Mouse (Mus musculus): ENCODE results near the gene Fam47e. TPM values are rescaled to one million over a fixed set of nuclear protein-coding genes. Genes with fewer than 3 reads are reported as not detected.
A peak's percentile ranks its signal among the peaks of the same experiment; 100 is the strongest.
"Not testable (repeated sequence)": the region's sequence is repeated elsewhere in the genome, so short reads cannot be mapped to it uniquely, and the experiment has no call there.

Fam47e gene
- polyA plus RNA-seq (2014; fragmentation: Nextera tagmentation; extraction: Ambion mirVana) = not detected in 2 replicates

- Histone ChIP-seq H3K4me3 (ENCODE audit: low read length) (no peak within 1 kb of the TSS), H3K4me1 (ENCODE audit: control insufficient read depth, insufficient read depth, low read length) (no peaks in the 10 kb centered on the region), H3K4me2 (replicated peaks; ENCODE audit: low read depth, low read length) (no peak within 1 kb of the TSS), H3K9me3 (ENCODE audit: control insufficient read depth, low read length) (no peaks in the 10 kb centered on the region), H3K36me3 (ENCODE audit: control insufficient read depth, insufficient read depth, low read length) (no peaks in the 10 kb centered on the region), H3K9ac (ENCODE audit: low read depth, low read length) (no peak within 1 kb of the TSS), H3K27me3 (ENCODE audit: control insufficient read depth, insufficient read depth, low read length) (no peaks in the 10 kb centered on the region), H3K27ac (ENCODE audit: low read depth, low read length) (no peak within 1 kb of the TSS)
- no peak for ATAC-seq (ENCODE audit: low FRiP score, low TSS enrichment)
- 79% methylated on average over 16 of the region's 16 CpGs for WGBS
Measured at GRCm38 (mm10) chr5:92554891-92555511, at the start of gene Fam47e. Gene Fam47e (plus strand): TSS chr5:92555069.

- under 1% methylated on average over 47 of the region's 48 CpGs for WGBS
- Histone ChIP-seq H3K9me3 (ENCODE audit: control insufficient read depth, low read length) (no peaks in the 10 kb centered on the region), H3K4me3 (ENCODE audit: low read length) (peak overlapping the region; percentile 77), H3K36me3 (ENCODE audit: control insufficient read depth, insufficient read depth, low read length) (no peaks in the 10 kb centered on the region), H3K27me3 (ENCODE audit: control insufficient read depth, insufficient read depth, low read length) (no peaks in the 10 kb centered on the region), H3K4me2 (replicated peaks; ENCODE audit: low read depth, low read length) (peak overlapping the region; percentile 54), H3K27ac (ENCODE audit: low read depth, low read length) (peak overlapping the region; percentile 91), H3K4me1 (ENCODE audit: control insufficient read depth, insufficient read depth, low read length) (peaks cover 16% of the 10 kb centered on the region), H3K9ac (ENCODE audit: low read depth, low read length) (peak overlapping the region; percentile 79)
- peak; percentile 97 for ATAC-seq (ENCODE audit: low FRiP score, low TSS enrichment)
Measured at GRCm38 (mm10) chr5:92505402-92505865, 49.4 kb upstream of the Fam47e start.

- no peaks in the 10 kb centered on the region for H3K36me3 ChIP-seq (ENCODE audit: control insufficient read depth, insufficient read depth, low read length)
- no peak overlapping the region; the same call in 1 of the 2 replicates for H3K9ac ChIP-seq (ENCODE audit: low read depth, low read length)
- H3K27me3 ChIP-seq (ENCODE audit: control insufficient read depth, insufficient read depth, low read length) = no peaks in the 10 kb centered on the region
- H3K4me2 ChIP-seq (replicated peaks; ENCODE audit: low read depth, low read length) = peak overlapping the region; percentile 54
- no peak overlapping the region; the same call in 1 of the 2 replicates for H3K4me3 ChIP-seq (ENCODE audit: low read length)
- no peak for ATAC-seq (ENCODE audit: low FRiP score, low TSS enrichment)
- H3K27ac ChIP-seq (ENCODE audit: low read depth, low read length) = peak overlapping the region; percentile 91; the same call in 1 of the 2 replicates
- 24% methylated on average over 4 of the region's 4 CpGs for WGBS
- peaks cover 16% of the 10 kb centered on the region for H3K4me1 ChIP-seq (ENCODE audit: control insufficient read depth, insufficient read depth, low read length)
- no peaks in the 10 kb centered on the region for H3K9me3 ChIP-seq (ENCODE audit: control insufficient read depth, low read length)
Measured at GRCm38 (mm10) chr5:92506301-92506729, 48.6 kb upstream of the Fam47e start.

- no peak for ATAC-seq (ENCODE audit: low FRiP score, low TSS enrichment)
- Histone ChIP-seq H3K9ac (ENCODE audit: low read depth, low read length) (peak within 1 kb of the TSS; percentile 52; the same call in 1 of the 2 replicates), H3K36me3 (ENCODE audit: control insufficient read depth, insufficient read depth, low read length) (no peaks in the 10 kb centered on the region), H3K27ac (ENCODE audit: low read depth, low read length) (peak within 1 kb of the TSS; percentile 91), H3K27me3 (ENCODE audit: control insufficient read depth, insufficient read depth, low read length) (no peaks in the 10 kb centered on the region), H3K4me1 (ENCODE audit: control insufficient read depth, insufficient read depth, low read length) (peaks cover 16% of the 10 kb centered on the region), H3K4me3 (ENCODE audit: low read length) (peak within 1 kb of the TSS; percentile 77), H3K9me3 (ENCODE audit: control insufficient read depth, low read length) (no peaks in the 10 kb centered on the region), H3K4me2 (replicated peaks; ENCODE audit: low read depth, low read length) (peak within 1 kb of the TSS; percentile 54)
Measured at GRCm38 (mm10) chr5:92506733-92507132, 48.1 kb upstream of the Fam47e start, which contains the start of gene Scarb2. Gene Scarb2 (minus strand): TSS chr5:92506833.

GRCm38 (mm10) chr5:92508853-92509252 lies 46.0 kb upstream of the Fam47e start:
- ATAC-seq (ENCODE audit: low FRiP score, low TSS enrichment) = no peak
- Histone ChIP-seq H3K36me3 (ENCODE audit: control insufficient read depth, insufficient read depth, low read length) (no peaks in the 10 kb centered on the region), H3K9ac (ENCODE audit: low read depth, low read length) (no peak overlapping the region), H3K27me3 (ENCODE audit: control insufficient read depth, insufficient read depth, low read length) (no peaks in the 10 kb centered on the region), H3K4me1 (ENCODE audit: control insufficient read depth, insufficient read depth, low read length) (peaks cover 15% of the 10 kb centered on the region), H3K27ac (ENCODE audit: low read depth, low read length) (no peak overlapping the region), H3K4me3 (ENCODE audit: low read length) (no peak overlapping the region), H3K9me3 (ENCODE audit: control insufficient read depth, low read length) (no peaks in the 10 kb centered on the region), H3K4me2 (replicated peaks; ENCODE audit: low read depth, low read length) (no peak overlapping the region)
- 92% methylated on average over 5 of the region's 5 CpGs for WGBS

GRCm38 (mm10) chr5:92511256-92511655 lies 43.6 kb upstream of the Fam47e start:
- H3K36me3 ChIP-seq (ENCODE audit: control insufficient read depth, insufficient read depth, low read length) = no peaks in the 10 kb centered on the region
- H3K9me3 ChIP-seq (ENCODE audit: control insufficient read depth, low read length) = no peaks in the 10 kb centered on the region
- no peak overlapping the region for H3K9ac ChIP-seq (ENCODE audit: low read depth, low read length)
- no peaks in the 10 kb centered on the region for H3K27me3 ChIP-seq (ENCODE audit: control insufficient read depth, insufficient read depth, low read length)
- no peak overlapping the region for H3K27ac ChIP-seq (ENCODE audit: low read depth, low read length)
- ATAC-seq (ENCODE audit: low FRiP score, low TSS enrichment) = no peak
- H3K4me2 ChIP-seq (replicated peaks; ENCODE audit: low read depth, low read length) = no peak overlapping the region
- no peak overlapping the region for H3K4me3 ChIP-seq (ENCODE audit: low read length)
- H3K4me1 ChIP-seq (ENCODE audit: control insufficient read depth, insufficient read depth, low read length) = peaks cover 3% of the 10 kb centered on the region; the same call in 1 of the 2 replicates

- H3K4me1 ChIP-seq (ENCODE audit: control insufficient read depth, insufficient read depth, low read length) = no peaks in the 10 kb centered on the region
- no peaks in the 10 kb centered on the region for H3K27me3 ChIP-seq (ENCODE audit: control insufficient read depth, insufficient read depth, low read length)
- H3K36me3 ChIP-seq (ENCODE audit: control insufficient read depth, insufficient read depth, low read length) = no peaks in the 10 kb centered on the region
- H3K4me2 ChIP-seq (replicated peaks; ENCODE audit: low read depth, low read length) = no peak overlapping the region
- H3K9me3 ChIP-seq (ENCODE audit: control insufficient read depth, low read length) = no peaks in the 10 kb centered on the region
- no peak overlapping the region for H3K4me3 ChIP-seq (ENCODE audit: low read length)
- ATAC-seq (ENCODE audit: low FRiP score, low TSS enrichment) = no peak
- no peak overlapping the region for H3K27ac ChIP-seq (ENCODE audit: low read depth, low read length)
- H3K9ac ChIP-seq (ENCODE audit: low read depth, low read length) = no peak overlapping the region
- WGBS = 92% methylated on average over 5 of the region's 5 CpGs
Measured at GRCm38 (mm10) chr5:92512066-92512465, 42.8 kb upstream of the Fam47e start.

- not testable (repeated sequence) for H3K4me3 ChIP-seq (ENCODE audit: low read length); H3K36me3 ChIP-seq (ENCODE audit: control insufficient read depth, insufficient read depth, low read length); H3K27ac ChIP-seq (ENCODE audit: low read depth, low read length); H3K9ac ChIP-seq (ENCODE audit: low read depth, low read length); H3K27me3 ChIP-seq (ENCODE audit: control insufficient read depth, insufficient read depth, low read length); H3K9me3 ChIP-seq (ENCODE audit: control insufficient read depth, low read length); ATAC-seq (ENCODE audit: low FRiP score, low TSS enrichment); H3K4me1 ChIP-seq (ENCODE audit: control insufficient read depth, insufficient read depth, low read length); H3K4me2 ChIP-seq (replicated peaks; ENCODE audit: low read depth, low read length)
- WGBS = 58% methylated on average over 2 of the region's 2 CpGs
Measured at GRCm38 (mm10) chr5:92521131-92521530, 33.7 kb upstream of the Fam47e start.

- Histone ChIP-seq H3K4me2 (replicated peaks; ENCODE audit: low read depth, low read length) (no peak overlapping the region), H3K9ac (ENCODE audit: low read depth, low read length) (no peak overlapping the region), H3K4me1 (ENCODE audit: control insufficient read depth, insufficient read depth, low read length) (no peaks in the 10 kb centered on the region), H3K27ac (ENCODE audit: low read depth, low read length) (no peak overlapping the region), H3K36me3 (ENCODE audit: control insufficient read depth, insufficient read depth, low read length) (no peaks in the 10 kb centered on the region), H3K9me3 (ENCODE audit: control insufficient read depth, low read length) (no peaks in the 10 kb centered on the region), H3K27me3 (ENCODE audit: control insufficient read depth, insufficient read depth, low read length) (no peaks in the 10 kb centered on the region), H3K4me3 (ENCODE audit: low read length) (no peak overlapping the region)
- 74% methylated on average over 6 of the region's 6 CpGs for WGBS
- ATAC-seq (ENCODE audit: low FRiP score, low TSS enrichment) = no peak
Measured at GRCm38 (mm10) chr5:92524821-92525258, 30.0 kb upstream of the Fam47e start.

All from kidney, embryonic 14.5 days (tissue).